Mouse (Mus musculus) spleen, postnatal 4 days (tissue): ENCODE measurements around the gene Gm17660.

Experiments used
- DNase-seq, 2 experiments: peaks; one replicate each; pipeline ENCODE4 v3.0.0; 2022; ENCODE audit warnings: low spot score in 2 of 2

The Gm17660 gene

DNA sequence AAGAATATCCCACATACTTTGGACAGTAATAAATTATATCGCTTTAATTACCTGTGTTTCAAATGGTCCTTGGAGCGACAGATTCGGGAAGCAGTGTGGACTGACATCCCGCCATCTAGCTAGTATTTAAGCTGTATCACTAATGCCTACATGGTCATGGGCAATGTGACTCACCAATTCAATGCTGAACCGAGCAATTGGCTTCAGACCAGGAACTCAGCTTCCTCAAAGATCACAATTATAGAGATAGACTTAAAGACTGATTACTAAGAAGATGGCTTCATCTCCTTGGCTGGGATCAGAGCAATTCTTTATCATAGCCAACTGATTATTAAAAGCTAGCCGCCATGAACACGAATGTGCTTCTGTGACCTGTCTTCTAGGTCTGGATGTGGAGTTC lies at the start of gene Gm17660:
TSS of gene Gm17660 (minus strand) at position 101 of the 400 bp plus-strand sequence.
- DNase-seq, result no peak

DNA sequence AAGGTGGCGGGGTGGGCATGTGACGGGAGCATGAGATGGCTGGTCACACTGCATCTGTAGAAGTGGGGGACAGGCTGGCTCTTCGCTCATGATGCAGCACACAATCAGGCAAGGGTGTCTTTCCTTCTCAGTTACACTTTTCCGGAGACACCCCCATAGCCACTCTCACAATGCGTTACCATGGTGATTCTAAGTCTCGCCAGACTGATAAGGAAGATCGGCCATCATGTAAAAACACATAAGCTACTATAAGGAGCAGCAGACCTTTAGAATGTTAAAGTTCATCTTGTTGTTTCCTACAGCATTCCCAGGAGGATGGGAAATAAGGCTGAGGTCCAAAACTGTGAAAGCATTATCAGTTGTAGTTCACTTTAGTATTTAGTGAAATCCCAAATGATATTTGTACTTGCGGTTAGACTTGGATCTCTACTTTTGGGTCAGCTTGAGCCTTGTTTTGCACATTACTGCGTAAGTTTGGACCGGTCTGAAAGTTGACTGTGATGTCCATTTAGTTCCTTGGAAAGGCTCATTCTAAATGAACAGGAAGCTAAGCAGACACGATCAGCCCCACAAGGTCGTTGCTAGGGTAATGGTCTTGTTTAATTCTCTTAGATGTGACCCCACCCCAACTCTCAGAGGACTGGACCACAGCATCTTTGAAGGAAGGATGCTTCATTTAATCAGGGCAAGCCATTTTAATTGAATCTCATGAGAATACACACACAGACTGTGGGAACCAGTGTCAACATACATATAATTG lies 49.3 kb upstream of the Gm17660 start:
- no peak for DNase-seq

DNA sequence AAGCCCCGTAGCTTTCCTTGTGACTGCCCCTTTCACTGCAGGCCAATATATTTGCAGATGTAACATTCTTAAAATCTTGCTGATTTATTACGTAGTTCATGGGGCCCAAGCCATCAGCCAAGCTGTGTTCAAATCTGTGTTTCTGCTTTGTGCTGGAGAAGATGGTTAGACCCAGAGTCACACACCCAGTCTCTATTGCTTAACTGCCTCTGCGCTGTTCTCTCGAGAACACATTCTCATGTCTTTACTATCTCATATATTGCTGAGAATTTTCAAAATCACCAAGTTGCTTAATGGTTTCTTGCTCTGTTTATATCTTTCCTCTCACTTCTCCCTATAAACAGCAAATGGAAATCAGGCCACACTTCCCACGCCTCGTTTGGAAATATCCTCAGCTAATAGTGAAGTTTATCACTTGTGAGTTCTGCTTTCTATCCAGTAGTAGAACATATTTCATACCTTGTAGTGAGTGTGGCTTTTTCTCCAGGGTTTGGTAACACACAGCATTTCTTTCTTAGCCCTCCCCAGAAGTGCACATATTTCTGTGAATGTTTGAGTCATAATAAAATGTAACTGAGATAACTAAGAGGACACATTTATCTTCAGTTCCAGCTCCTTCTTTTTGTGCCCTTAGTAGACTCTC lies 46.7 kb upstream of the Gm17660 start:
- DNase-seq, result no peak

DNA sequence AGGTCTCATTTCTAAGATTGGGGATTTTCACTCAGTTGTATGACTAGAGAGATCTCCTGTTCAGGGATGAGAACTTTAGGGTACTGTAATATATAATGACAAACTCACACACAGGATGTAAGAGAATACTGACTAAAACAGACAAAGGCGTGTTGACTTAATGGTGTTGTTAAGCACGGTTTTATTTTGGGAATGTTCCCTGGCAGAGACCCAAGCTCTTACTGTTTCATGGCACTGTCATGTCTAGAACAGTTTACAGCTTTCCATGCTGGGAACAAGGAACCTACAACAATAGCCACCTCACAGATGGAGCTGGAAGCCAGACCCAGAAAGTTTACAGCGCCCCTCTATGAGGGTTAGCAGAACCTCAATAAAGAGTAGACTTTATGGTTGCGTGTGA lies 38.5 kb upstream of the Gm17660 start:
- no peak for DNase-seq

DNA sequence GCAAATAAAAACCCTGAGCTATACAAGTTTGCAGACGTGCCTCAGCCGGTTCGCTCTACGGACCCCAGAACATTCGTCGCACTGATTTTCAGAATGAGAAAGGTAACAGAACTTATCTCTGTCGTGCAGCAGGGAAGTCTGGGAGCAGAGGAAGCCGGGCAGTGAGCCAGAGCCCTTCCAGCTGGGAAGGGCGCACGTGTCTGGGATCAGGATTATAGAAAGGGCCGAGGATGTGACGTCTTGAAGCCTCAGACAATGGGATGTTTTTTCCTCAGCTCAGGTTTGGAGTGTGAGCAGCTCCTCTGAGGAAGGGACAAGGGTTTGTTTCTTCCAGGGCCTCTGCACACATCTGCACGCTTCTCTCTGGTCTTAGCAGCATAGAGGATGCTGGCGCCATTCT lies 37.7 kb upstream of the Gm17660 start:
- DNase-seq, result no peak

DNA sequence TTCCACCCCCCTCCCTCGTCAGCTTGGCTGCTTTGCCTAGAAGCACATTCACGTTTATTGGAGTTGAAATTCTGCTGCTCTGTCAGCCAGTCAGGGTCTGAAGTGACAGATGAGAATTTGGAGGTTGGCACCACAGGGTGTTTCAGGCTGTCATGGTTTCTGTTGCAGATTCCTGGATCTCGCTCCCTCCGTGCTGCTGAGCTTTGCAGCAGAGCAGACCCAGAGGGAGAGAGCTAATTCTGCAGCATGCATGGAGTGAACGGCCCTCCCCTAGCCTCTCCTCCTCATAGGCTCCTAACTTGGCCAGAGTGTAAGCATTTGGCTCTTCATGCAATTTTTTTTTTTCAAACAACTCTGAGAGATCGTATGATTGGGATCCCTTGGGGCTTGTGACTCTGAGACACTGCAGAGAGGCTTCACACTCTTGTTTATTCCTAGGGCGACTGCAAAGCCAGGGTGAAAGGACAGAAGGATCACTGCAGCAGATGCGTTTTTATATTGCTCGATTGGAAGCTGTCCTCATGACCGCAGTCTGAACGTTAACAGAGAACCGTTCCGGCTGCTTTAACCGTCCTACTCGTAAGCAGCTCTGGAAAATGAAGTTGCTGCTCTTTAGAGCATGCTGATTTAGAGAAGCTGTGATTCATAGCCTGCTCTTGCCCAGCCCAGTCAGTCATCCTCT lies 36.2 kb upstream of the Gm17660 start, which contains the start of gene Sparcl1:
TSS of gene Sparcl1 (minus strand) at position 243 of the 682 bp plus-strand sequence.
- no peak for DNase-seq

DNA sequence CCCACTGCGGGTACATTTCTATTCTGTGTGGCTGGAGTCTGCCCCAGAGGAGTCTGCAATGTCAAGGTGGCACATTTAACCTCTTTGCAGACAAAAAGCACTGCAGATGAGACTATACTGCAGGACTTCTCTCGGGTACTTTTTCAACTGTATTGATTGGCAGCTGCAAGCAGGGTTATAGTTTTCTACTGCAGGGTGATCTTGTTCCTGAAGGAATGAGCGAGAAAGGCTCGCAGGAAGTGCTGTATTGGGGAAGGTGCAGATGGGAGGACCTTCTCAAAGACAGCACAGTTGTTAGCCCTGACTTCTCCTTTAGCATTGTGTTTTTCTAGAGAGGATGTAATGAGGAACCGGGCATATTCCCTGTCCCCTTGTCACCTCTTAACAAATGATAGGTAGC lies 35.1 kb upstream of the Gm17660 start:
- DNase-seq, result no peak

DNA sequence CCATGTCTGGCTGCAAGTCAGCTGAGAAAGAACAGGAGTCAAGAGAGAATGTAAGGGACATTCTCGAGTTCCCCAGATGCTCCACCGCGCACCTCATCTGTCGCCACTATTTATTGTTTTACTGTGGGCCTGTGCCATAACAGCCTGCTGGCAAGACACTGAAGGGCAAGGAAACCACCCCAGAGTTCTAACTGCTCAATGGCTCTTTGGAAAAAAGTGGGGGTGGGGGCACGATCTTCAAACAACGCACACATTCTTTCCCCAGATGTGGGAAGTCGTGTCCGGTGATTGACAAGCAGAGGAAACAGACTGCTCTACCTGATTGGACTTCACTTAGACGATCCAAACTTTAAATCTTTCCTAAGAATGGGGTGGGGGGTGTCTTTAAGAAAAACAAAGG lies 34.6 kb upstream of the Gm17660 start:
- no peak for DNase-seq

DNA sequence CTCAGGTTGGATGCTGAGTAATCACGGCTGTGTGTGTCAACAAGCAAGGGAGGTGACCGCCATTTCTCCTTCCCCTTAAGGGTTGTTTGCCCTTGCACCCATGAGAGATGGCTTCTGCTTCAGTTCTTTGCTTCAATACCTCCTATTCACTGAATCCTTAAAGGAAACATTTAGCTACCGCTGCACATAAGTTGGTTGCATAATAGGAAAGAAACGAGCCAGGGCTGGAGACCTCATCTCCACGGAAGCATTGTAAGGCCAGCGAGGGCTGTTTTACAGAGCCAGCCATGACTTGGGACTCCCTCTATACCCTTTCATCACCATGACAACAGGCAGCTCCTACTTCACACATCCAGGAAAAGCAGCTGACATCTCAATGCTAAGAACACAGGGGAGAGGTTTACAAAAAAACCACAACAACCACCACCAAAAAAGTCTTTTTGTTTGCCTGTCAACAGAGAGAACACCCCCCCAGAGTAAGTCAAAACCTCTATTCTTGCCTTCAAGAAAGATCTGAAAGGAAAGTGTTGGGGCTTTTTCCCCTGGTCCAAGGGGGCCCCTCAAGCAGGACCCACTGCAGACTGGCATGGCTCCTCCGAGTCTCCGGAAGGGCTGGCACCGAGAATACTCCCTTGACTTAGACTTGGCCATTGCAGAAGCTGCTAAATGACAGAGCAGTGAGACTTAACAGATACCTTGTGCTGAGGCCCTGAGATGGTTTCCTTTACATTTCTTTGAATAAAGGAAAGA lies 32.9 kb upstream of the Gm17660 start:
- DNase-seq, result no peak

DNA sequence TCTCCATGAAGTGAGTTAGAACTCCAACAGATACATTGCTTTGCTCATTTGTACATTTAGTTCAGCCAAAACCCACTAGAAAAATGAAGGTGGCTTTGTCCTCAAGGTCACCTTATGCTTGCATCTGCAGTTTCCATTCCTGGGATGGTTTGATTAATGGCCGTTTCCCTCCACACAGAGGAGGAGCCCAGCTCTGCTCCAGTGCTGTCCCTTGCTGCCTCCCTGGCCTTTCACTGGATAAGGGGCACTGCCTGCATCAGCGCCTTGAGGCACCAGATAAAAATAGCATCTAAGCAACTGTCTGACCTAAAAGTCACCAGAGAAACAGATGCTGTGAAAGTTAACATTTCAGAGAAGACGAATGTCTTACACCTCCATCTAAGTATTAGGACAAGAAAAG lies 32.1 kb upstream of the Gm17660 start:
- no peak for DNase-seq

DNA sequence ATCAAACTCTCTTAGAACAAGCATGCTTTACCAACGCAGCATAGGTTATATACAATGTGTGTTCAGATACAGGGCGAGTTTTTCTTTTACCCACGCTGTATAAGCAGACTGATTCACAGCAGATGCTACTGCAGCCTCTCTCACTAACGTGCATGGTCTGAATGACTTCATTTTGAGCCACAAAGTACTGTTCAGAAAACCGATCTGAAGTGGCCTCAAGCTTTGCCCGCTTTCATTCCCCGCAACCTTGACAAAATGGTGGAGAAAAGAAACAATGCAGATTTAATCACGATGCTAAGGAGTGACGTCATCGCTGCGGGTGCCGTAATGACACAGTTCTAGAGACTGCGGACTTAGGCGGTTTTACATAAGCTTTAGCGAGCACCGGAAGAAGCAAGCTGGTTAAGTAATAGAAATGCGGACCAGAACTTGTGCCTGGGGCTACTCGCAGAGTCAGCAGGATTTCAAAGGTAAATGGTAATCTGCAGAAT lies 31.5 kb upstream of the Gm17660 start:
- no peak for DNase-seq

DNA sequence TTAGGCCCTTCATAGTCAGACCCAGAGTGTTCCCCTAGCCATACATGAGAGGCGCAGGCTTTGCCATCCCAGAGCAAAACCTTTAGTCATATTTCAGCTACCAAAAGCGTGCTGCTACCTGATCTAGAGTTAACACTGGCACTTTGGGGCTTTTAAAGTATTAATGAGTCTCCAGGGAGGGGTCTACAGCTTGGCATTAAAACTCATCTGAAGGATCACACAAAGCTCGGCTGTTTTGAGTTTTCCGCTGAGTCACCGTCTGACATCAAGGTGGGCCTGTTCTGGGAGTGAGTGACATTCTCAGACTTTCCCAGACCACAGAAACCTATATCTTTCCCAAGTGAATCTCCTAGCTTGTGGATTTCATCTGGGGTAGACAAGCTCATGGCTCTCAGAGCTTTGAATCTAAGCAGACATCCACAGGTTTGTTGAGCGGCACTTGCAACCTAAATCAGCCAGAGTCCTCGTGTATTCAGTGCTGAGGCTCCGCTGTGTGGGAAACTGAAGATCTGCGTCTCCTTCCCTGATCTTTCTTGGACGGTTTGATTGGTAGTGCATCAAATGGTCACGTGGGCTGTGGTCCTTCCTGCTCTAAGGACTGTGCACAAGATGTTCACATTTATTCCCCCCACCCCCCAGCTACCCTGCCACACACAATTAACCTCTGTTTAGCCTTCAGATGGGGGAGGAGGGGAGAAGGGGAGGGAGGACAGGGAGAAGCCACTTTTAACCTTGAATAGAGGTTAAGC lies 30.9 kb upstream of the Gm17660 start:
- DNase-seq, result no peak

DNA sequence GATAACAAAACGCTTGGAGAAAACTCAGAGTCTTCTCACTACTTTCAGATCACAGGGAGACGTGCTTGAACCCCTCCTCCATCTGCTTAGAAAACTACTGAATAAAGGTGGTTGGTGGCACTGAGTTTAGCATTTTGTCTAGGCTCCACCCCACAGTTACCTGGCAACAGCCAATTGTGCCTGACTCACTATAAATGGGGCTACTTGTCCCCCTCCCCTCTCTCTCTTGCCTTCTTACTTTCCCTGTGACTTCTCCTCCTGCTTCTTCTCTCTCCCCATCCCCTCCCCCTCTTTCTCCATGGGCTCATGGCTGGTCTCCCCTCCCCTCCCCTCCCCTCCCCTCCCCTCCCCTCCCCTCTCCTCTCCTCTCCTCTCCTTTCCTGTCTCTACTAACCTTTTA lies 26.7 kb upstream of the Gm17660 start:
- DNase-seq, result no peak

DNA sequence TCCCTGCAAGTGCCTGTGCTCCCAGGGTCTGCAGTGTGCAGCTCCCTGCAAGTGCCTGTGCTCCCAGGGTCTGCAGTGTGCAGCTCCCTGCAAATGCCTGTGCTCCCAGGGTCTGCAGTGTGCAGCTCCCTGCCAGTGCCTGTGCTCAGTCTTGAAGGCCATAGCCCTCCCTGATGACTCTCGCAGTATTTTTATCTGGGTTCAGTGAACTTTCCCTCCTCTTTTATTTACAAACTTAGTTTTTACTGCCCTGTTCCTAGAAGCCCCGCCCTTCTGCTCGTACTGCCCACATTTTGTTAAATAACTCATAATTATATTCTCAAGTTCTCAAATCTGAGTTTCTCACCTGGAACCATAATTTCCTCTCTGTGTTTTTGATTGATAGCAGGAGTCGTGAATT lies 25.8 kb upstream of the Gm17660 start:
- DNase-seq, result no peak

DNA sequence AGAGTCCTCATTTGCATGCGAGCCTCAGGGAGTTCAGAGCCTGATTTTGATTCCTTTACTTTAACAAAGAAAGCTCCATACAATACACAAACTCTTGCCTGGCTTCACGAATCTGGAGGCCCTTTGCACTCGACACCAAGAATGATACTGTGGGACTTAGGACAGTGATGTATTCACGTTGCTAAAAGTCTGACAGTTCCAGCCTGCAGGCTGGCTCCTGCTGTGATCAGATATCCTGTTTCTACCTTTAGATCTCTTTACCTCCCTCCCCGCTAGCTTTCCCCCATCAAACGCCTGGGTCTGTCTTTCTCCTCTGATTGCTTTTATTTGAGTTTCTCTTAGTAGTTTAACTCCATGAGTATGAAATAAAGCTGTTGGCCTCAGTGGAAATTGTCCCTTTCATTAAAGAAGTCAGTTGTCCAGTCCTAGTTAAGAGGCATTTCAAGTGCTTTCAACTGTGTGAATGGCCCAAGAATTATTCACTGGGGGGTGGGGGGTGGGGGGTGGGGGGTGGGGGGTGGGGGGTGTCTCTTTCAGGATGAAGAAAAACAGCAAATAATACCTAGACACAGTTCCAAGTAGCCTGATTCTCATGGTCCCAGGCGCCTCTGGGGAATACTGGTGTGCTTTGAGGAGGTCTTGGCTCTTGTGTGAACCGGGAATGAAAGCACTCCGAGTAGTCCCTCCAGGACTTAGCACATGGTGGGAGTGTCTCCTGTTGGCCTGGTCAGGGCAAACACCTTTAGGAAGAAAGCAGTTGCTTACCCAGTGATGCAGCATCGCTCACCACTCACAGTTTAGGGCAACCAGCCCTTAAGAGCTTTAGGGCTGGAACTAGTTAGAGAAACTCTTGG lies 24.5 kb upstream of the Gm17660 start:
- no peak for DNase-seq

DNA sequence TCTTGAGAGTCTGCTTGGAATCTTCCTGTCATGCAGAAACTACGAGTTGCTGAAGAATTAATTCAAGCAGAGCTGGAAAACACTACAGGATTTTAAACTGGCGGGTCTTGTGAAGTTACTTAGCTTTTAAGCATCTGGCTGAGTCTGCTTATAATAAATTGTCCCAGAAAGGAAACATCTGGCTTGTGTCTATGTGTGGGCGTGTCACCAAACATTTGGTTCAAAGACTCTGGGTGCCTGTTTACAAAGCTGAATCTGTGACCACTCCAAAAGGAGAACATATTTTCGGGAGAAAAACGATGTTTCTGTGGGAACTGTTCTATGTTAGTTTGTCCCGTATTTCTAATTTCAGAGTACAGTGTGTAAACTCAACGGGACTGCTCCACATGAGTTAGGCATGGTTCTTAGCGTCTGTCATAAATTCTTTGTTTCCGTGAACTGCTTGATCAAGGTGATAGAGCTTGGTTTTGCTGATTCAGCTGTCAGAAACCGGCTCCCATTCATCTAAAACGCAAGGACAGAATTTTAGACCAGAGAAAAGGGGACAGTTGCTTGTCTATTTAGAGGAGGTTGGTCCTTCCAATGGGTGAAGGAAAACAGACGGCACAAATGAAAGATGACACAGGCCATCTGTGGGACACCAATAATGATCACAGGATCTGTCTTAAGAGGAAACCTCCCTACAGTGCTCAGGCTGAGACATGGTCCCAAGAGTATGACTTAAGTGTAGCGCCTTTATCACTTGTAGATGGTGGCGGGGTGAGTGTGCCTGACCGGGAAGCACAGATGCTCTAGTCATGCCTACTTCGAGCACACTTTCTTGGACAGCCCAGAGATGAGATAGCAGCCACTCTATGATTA lies 18.9 kb upstream of the Gm17660 start:
- DNase-seq, result no peak

DNA sequence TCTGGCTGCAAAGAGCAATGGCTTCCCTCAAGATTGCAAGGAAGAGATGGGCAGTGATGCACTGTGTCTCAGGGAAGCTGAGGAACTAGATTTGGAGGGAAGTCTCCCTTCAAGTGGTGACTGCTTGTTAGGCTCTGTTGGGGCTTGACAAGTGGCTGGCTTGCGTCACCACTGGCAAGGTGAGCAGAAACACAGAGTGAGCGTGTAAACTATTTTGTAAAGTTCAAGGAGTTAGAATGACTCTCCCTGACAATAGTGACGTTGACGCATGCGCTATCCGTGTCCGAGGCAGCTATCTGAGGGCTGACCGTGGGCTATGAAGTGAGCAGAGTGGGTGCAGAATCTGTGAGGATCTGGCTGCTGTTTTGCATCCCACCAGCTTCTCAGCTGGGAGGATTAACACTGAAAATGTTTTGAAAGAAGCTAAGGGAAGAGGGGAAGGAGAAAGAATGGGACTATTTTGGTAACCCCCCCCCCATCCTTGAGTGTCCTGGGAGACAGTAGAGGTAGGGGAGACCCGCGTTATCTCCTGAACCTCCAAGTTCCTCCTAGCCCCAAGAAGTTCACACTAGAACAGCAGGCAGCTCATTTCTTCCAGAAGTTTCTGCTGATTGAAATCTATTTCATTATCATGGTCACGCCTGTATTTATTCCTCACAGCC lies 18.1 kb upstream of the Gm17660 start:
- DNase-seq, result no peak

DNA sequence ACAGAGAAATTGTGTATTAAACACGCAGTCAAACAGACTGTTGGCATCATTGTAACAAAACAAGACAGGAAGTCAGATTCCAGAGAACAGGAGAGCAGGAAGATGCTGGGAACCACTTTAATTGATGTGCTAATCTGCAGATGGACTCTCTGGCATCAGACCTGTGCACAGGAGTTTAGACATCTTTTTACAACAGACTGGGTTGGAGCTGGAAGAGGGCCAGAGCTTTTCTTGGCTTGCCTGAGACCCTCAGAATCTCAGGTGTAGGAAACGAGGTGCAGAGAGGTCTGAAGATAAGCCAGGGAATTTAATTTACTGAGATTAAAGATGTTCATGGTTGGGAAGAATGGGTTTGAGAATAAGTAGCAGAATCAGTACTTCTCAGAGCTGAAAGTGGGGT lies 12.3 kb upstream of the Gm17660 start:
- DNase-seq, result no peak

DNA sequence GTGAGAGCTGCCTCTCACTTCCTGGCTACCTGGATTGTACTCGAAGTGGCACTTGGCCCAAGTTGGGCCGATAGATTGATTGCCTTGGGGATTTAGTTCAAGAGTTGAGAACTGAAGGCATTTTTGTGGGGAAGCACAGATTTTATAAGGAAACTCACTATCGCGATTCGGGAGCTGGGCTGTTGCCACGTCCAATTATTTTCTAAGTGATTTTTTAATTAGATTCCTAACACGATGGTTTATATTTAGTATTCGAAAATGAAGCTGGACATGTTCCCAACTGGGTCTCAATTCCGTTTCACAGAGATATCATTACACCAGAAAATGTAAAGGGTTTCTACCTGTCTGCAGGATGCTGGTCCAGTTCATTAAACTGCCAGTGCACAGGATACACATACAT lies 8.0 kb upstream of the Gm17660 start:
- no peak for DNase-seq
